Mouse (Mus musculus): ENCODE measurements around the gene Atf5. TPM values are rescaled to one million over a fixed set of nuclear protein-coding genes. Genes with fewer than 3 reads are reported as not detected.

Atf5 gene
- polyA plus RNA-seq, 1 experiment from 2014 or later: 3.3 TPM

DNA sequence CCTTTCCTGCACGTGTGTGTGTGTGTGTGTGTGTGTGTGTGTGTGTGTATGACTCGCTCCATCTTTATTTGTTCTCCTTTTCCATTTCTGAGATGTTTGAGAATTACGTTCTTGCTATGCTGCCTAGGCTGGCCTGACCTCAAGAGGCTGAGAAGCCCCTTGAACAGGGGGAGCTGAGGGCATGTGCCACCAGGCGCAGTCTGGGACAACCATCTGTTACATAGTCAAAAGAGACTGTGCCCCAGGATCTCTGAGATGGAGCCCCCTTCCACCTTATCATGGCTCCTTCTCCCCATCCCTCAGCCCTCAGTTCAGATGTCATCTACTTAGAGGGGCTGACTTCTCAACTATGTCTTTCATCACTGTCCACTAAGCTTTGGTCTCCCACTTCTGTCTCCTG lies 2.0 kb downstream of the Atf5 start:
- DNase-seq (ENCODE audit: low spot score): peak; percentile 72
- peaks cover 32% of the 10 kb centered on the region for H3K4me1 ChIP-seq
- peaks cover 29% of the 10 kb centered on the region; the same call in 1 of the 2 replicates for H3K36me3 ChIP-seq
- H3K9me3 ChIP-seq: no peaks in the 10 kb centered on the region
- no peaks in the 10 kb centered on the region for H3K27me3 ChIP-seq (ENCODE audit: insufficient read depth, poor library complexity, severe bottlenecking)
- peak overlapping the region; percentile 86 for H3K4me3 ChIP-seq
- H3K27ac ChIP-seq: no peak overlapping the region
- WGBS: 95% methylated on average over 4 of the region's 4 CpGs

DNA sequence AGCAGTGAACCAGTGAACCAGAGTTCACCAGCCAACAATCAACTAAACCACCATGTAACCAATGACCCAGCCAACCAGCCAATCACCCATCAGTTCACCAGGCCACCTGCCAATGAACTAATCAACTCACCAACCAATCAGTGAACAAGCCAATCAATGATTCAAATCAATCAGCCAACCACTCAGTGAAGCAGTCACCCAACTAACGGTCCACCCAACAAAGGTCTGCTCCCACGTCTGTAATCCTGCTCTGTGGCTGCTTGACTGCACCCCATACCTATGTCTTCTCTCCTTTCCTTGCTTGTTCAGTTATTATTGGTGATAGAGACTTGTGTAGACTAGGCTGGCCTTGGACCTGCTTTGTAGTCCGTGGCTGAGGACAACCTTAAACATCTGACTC lies 2.5 kb downstream of the Atf5 start:
- peaks cover 28% of the 10 kb centered on the region for H3K4me1 ChIP-seq
- 80% methylated on average over 3 of the region's 3 CpGs for WGBS
- H3K27me3 ChIP-seq (ENCODE audit: insufficient read depth, poor library complexity, severe bottlenecking): no peaks in the 10 kb centered on the region
- H3K36me3 ChIP-seq: peaks cover 29% of the 10 kb centered on the region; the same call in 1 of the 2 replicates
- no peak for DNase-seq (ENCODE audit: low spot score)
- H3K27ac ChIP-seq: no peak overlapping the region
- no peak overlapping the region for H3K4me3 ChIP-seq
- no peaks in the 10 kb centered on the region for H3K9me3 ChIP-seq

DNA sequence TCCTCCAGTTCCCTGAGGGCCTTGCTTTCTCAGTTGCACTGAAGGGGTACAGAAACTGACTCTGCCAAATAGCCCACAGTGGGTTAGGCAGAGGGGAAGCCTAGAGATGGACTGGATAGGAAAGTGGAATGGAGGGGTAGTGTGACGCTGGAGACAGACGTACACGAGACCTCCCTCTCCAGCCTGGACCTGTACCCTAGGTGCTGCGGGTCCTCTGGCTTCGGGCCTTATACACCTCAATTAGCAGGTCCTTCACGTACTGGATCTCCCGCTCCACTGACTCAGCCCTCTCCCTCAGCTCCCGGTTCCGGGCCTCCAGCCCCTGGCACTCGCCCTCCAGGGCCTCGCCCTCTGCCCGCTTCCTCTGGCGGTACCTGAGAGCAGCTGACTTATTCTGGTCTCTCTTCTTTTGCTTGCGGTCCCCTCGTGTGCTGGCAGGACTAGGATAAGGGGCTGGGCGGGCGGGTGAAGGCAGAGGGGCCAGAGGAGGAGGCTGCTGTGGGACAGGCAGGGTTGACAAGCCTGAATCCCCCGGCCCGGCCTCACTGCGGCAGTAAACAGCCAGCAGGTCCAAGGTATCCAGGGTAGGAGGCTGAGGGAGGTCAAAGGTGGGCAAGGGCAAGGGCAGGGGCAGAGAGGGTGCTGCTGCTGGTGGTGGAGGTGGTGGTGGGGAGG lies 3.7 kb downstream of the Atf5 start:
- no peak overlapping the region for H3K4me3 ChIP-seq
- peaks cover 16% of the 10 kb centered on the region for H3K4me1 ChIP-seq
- peaks cover 23% of the 10 kb centered on the region; the same call in 1 of the 2 replicates for H3K36me3 ChIP-seq
- peak; percentile 72 for DNase-seq (ENCODE audit: low spot score)
- H3K27ac ChIP-seq: no peak overlapping the region
- H3K27me3 ChIP-seq (ENCODE audit: insufficient read depth, poor library complexity, severe bottlenecking): no peaks in the 10 kb centered on the region
- 89% methylated on average over 20 of the region's 20 CpGs for WGBS
- H3K9me3 ChIP-seq: no peaks in the 10 kb centered on the region

DNA sequence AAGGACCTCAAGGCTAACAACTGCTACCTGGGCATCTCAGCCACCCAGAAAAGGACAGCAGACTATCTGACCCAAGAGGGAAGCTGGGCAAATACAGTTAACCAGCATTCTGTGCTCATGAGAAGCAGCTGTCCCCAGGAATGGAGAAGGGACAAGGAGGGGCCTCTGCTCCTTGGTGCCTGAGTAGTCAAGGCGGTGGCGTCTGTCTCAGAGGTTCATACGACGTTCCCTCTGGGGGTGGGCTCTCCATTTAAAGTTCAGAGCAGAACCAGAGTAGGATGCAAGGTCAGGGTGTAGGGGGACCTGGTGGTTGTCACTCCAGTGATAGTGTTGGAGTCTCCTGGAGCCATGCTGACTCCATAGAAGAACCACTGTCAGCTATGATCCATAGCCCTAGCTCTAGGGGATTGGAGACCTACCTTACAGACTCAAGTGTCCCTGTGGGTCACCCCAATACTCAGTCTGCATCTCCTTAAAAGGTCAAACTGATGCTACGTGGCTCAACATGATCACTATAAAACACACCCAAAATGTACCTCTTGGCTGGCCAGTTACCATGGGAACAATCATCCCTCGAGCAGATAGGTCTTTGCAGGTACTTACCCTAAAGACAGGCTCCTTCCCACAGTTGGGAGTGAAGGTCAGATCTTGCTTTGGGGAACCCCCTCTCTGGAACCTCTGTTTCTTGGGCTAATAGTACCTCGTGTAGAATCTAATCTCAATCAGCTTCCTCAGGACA lies 5.5 kb downstream of the Atf5 start:
- peak; percentile 60 for DNase-seq (ENCODE audit: low spot score)
- peaks cover 23% of the 10 kb centered on the region; the same call in 1 of the 2 replicates for H3K36me3 ChIP-seq
- 81% methylated on average over 7 of the region's 7 CpGs for WGBS
- H3K27me3 ChIP-seq (ENCODE audit: insufficient read depth, poor library complexity, severe bottlenecking): no peaks in the 10 kb centered on the region
- no peaks in the 10 kb centered on the region for H3K9me3 ChIP-seq
- H3K4me1 ChIP-seq: peaks cover 10% of the 10 kb centered on the region
- no peak overlapping the region for H3K4me3 ChIP-seq
- H3K27ac ChIP-seq: no peak overlapping the region

DNA sequence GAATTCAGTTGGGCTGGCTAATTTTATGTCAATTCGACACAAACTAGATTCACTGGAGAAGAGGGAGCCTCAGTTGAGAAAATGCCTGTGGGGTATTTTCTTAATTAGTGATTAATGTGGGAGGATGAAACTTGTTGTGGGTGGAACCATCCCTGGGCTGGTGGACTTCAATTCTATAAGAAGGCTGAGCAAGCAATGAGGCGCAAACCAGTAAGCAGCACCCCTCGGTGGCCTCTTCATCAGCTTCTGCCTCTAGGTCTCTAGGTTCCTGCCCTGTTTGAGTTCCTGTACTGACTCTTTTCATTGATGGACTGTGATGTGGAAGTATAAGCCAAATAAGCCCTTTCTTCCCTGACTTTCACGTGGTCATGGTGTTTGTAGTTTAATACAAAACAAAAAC lies 6.1 kb downstream of the Atf5 start:
- Histone ChIP-seq H3K36me3 (peaks cover 23% of the 10 kb centered on the region; the same call in 1 of the 2 replicates), H3K4me1 (peaks cover 10% of the 10 kb centered on the region), H3K27me3 (ENCODE audit: insufficient read depth, poor library complexity, severe bottlenecking) (no peaks in the 10 kb centered on the region), H3K4me3 (no peak overlapping the region), H3K27ac (no peak overlapping the region), H3K9me3 (no peaks in the 10 kb centered on the region)
- WGBS: 63% methylated on average over 4 of the region's 4 CpGs
- DNase-seq (ENCODE audit: low spot score): peak; percentile 58

DNA sequence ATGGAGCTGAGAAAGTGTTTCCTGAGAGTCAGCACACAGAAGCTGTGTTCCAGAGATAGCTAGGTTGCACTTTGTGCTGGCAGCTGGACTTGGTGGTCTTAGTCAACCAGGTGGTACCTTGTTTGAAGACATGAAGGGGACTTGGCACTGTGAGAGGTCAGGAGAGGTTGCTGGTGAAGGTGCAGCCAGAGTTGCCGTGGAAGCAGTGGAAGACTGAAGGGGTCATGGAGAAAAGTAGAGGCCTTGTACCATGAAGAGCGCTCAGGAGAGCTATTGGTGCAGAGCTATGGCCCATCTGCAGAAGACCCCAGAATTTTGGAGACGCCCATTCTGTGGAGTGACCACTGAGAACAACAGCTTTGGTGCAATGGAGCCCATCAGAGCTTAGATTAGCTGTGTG lies 7.0 kb downstream of the Atf5 start:
- peak; percentile 58 for DNase-seq (ENCODE audit: low spot score)
- WGBS: 84% methylated on average over 3 of the region's 3 CpGs

DNA sequence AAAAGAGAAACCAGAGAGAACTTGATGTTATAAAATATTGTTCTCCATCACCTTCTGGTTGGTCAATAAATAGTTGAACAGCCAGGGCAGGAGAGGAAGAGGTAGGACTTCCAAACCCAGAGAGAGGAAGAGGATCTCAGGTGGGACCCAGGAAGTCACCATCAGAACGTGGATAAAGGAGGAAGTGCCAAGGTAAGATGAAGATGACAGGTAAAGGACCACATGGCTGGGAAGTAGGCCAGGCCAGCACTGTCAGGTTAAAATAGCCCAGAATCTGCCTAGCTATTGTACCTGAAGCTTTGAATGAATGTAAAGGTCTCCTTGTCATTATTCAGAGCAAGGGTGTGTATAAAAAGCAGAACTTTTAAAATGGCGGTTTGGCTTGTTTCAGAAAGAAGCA lies 7.5 kb downstream of the Atf5 start:
- no peak overlapping the region for H3K27ac ChIP-seq
- H3K27me3 ChIP-seq (ENCODE audit: insufficient read depth, poor library complexity, severe bottlenecking): no peaks in the 10 kb centered on the region
- peaks cover 23% of the 10 kb centered on the region; the same call in 1 of the 2 replicates for H3K36me3 ChIP-seq
- no peak overlapping the region for H3K4me3 ChIP-seq
- 80% methylated on average over 2 of the region's 2 CpGs for WGBS
- no peaks in the 10 kb centered on the region for H3K9me3 ChIP-seq
- peak; percentile 53 for DNase-seq (ENCODE audit: low spot score)
- H3K4me1 ChIP-seq: no peaks in the 10 kb centered on the region

More for the DNA sequence above, 7.0 kb downstream of the Atf5 start:
- H3K4me1 ChIP-seq: 0 out of 2 replicates have a peak, but pooled peaks cover 1% of the 10 kb centered on the region
- no peaks in the 10 kb centered on the region for H3K27me3 ChIP-seq (ENCODE audit: insufficient read depth, poor library complexity, severe bottlenecking)
- no peak overlapping the region for H3K27ac ChIP-seq
- no peaks in the 10 kb centered on the region for H3K9me3 ChIP-seq
- H3K36me3 ChIP-seq: peaks cover 23% of the 10 kb centered on the region; the same call in 1 of the 2 replicates
- H3K4me3 ChIP-seq: no peak overlapping the region

DNA sequence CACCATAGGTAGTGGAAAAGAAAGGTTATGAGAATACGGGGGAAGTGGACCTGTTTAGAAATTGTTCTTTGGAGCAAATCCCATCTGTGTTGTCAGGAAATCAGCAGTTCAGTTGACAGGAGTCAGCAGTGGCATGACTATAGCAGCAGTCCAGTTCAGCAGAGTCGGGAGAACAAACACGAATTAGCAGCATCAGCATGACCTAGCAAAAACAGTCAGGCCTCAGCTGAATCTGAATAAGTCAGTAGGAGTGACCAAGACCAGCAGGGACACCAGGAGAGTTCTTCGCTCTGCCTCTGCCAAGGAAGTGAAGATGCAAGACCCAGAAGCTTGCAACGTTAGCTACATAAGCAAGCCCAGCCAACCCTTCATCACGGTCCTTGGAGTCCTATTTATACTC lies 23.7 kb downstream of the Atf5 start:
- Histone ChIP-seq H3K4me1 (no peaks in the 10 kb centered on the region), H3K36me3 (no peaks in the 10 kb centered on the region), H3K27ac (no peak overlapping the region), H3K9me3 (0 out of 2 replicates have a peak, but pooled peaks cover 2% of the 10 kb centered on the region), H3K27me3 (ENCODE audit: insufficient read depth, poor library complexity, severe bottlenecking) (no peaks in the 10 kb centered on the region), H3K4me3 (no peak overlapping the region)
- peak; percentile 72 for DNase-seq (ENCODE audit: low spot score)
- 76% methylated on average over 6 of the region's 6 CpGs for WGBS

DNA sequence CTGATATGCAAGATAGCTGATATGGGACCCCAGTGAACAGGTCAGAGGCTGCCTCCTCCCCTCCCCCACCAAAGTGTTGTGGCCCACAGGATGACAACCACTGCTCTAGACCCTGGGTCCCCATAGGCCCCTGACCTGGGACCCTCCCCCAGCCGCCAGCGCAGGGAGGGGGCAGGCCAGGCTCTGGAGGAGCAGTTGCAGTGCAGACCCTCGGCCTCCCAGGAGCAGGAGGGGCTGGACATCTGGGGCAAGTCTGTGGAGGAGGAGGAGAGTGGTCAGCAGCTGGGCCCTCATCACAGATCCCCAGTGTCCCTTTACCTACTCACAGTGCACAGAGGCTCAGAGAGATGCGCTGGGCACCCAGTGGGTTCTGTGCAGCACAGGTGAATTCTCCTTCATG lies 26.4 kb downstream of the Atf5 start:
- Histone ChIP-seq H3K9me3 (0 out of 2 replicates have a peak, but pooled peaks cover 2% of the 10 kb centered on the region), H3K4me1 (no peaks in the 10 kb centered on the region), H3K36me3 (no peaks in the 10 kb centered on the region), H3K4me3 (no peak overlapping the region), H3K27me3 (ENCODE audit: insufficient read depth, poor library complexity, severe bottlenecking) (no peaks in the 10 kb centered on the region), H3K27ac (no peak overlapping the region)
- WGBS: 74% methylated on average over 4 of the region's 4 CpGs
- peak; percentile 73 for DNase-seq (ENCODE audit: low spot score)

DNA sequence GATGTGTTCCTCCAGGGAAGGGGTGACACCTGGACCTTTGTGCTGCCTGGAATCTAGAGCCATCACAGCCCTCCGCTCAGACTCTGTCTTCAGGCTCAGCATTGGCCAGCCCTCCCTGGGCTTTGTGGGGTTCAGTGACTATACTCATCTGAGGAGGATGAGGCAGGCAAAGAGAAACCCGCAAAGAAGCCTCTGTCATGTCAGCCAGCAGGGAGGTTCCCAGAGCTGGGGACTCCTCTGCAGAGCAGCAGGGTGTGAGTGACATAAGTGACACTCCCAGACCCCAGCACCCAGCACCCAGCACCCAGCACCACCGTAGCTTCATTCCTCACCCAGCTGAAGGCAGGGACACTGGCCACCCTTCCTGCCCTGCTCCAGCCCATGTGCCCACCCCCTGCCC lies 26.9 kb downstream of the Atf5 start:
- Histone ChIP-seq H3K36me3 (no peaks in the 10 kb centered on the region), H3K4me3 (no peak overlapping the region), H3K27ac (no peak overlapping the region), H3K4me1 (no peaks in the 10 kb centered on the region), H3K9me3 (no peaks in the 10 kb centered on the region), H3K27me3 (ENCODE audit: insufficient read depth, poor library complexity, severe bottlenecking) (no peaks in the 10 kb centered on the region)
- WGBS: 52% methylated on average over 3 of the region's 3 CpGs
- DNase-seq (ENCODE audit: low spot score): peak; percentile 71

DNA sequence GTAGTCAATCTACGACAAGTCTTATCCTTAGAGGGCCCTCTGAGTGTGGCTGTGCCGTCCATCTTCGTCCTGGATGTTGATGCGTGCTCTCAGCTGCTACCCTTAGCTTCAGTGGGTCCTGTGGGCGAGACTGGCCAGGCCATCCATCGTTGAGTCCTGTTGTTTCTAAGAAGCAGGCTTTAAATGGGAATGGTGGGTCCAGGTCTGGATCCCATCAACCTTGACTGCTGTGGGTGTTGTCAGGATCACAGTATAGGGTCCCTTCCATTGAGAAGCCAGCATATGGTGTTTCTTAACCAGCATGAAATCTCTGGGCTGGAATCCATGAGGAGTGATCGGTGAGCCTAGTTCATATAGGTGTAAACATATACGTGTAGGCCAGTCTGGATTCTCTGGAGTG lies 36.4 kb downstream of the Atf5 start:
- Histone ChIP-seq H3K36me3 (peaks cover 29% of the 10 kb centered on the region), H3K27me3 (ENCODE audit: insufficient read depth, poor library complexity, severe bottlenecking) (no peaks in the 10 kb centered on the region), H3K4me1 (no peaks in the 10 kb centered on the region), H3K9me3 (no peaks in the 10 kb centered on the region), H3K4me3 (no peak overlapping the region), H3K27ac (no peak overlapping the region)
- 82% methylated on average over 8 of the region's 8 CpGs for WGBS
- DNase-seq (ENCODE audit: low spot score): peak; percentile 60

DNA sequence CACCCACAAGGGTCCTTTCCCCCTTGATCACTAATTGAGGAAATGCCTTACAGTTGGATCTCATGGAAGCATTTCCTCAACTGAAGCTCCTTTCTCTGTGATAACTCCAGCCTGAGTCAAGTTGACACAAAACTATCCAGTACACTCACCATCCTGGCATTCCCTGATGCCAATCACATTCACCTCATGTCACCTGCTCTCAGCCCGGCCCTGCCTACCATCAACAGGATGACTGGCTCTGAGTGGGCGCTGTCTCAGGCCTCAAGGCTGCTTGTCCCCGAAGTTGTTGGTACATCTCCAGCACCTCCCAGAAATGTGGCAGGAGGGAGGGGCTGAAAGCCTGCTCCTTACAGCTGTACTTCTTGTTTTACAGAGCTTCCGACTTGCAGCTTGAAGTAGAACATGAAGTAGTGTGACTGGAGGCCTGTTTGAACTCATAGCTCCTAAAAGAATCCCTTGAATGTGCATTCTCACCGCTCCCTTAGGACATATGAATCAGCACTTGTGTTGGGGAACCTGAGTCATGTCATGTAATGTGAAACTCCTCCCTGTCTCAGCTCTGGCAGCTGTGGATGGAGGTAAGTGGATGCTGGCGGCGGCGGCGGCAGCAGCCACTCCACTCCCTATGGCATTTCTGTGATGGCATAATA lies 39.5 kb downstream of the Atf5 start:
- H3K4me1 ChIP-seq: no peaks in the 10 kb centered on the region; the same call in 1 of the 2 replicates
- peaks cover 54% of the 10 kb centered on the region for H3K36me3 ChIP-seq
- no peak overlapping the region for H3K27ac ChIP-seq
- WGBS: 81% methylated on average over 9 of the region's 9 CpGs
- no peak overlapping the region for H3K4me3 ChIP-seq
- H3K9me3 ChIP-seq: no peaks in the 10 kb centered on the region
- H3K27me3 ChIP-seq (ENCODE audit: insufficient read depth, poor library complexity, severe bottlenecking): no peaks in the 10 kb centered on the region
- DNase-seq (ENCODE audit: low spot score): peak; percentile 72
